Mouse (Mus musculus) megakaryocyte-erythroid progenitor cell, adult 5-6 weeks (primary cell): ENCODE results near the gene Tnk2. TPM values are rescaled to one million over a fixed set of nuclear protein-coding genes. Genes with fewer than 3 reads are reported as not detected.
A peak's percentile ranks its signal among the peaks of the same experiment; 100 is the strongest.

ENCODE experiments used
- ATAC-seq: replicated peaks from 2 replicates; pipeline ENCODE4 v1.8.0; 2016; ENCODE audit warnings: mild to moderate bottlenecking, inconsistent platforms; ENCODE audit not compliant: severe bottlenecking, poor library complexity, low FRiP score, low TSS enrichment
- total RNA-seq, 2 experiments: library from RNA; stranded (forward) in 1 of 2; stranded (reverse) in 1 of 2; fragments of 200-1000, 215-1000 nt in 1 of 2; fragments of >200 nt in 1 of 2; fragmentation: Nextera tagmentation in 1 of 2; gene quantifications; 2 replicates each; pipeline ENCODE4 v1.2.3; 2014 to 2017

Gene Tnk2
- total RNA-seq, 2 experiments from 2014 or later, result 27.7 to 45.7 TPM

GRCm38 (mm10) chr16:32656321-32656720 is 12.6 kb downstream of the Tnk2 start:
- ATAC-seq, result no peak

- ATAC-seq, result no peak
Observed at GRCm38 (mm10) chr16:32656794-32657193, 13.1 kb downstream of the Tnk2 start.

DNA sequence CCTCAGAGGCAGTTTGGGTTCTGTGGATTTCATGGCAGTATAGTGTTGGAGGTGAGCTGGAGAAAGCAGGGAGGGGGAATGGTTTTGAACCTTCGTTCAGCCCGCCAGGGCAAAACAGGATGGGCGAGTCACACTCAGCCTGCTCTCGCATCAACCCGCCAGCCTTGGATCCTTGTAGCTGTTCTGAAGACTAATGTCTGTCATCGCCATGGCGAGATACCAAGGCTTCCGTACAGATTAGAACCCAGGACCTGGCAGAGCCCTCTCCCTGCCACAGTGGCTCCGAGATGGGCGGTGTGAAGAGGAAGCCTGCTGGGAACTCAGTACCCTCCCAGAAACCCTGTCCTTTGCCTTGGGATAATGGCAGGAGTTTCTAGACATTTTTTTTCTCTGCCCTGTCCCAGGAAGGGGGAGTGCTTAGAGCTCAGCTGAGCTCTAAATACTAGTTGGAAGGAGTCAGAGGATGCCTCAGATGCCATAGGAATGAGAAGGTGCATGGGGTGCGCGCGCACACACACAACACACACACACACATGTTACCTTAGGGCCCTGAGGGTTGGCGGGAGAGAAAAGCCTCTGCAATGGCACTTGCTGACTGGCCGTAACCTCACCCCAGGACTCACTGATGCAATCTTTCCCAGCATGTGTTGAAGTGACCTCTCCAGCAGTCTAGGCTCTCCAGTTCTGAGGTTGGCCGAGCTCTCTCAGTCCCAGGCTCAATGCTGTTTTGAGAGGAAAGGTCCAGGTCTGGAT is 14.0 kb downstream of the Tnk2 start:
- ATAC-seq, result no peak

DNA sequence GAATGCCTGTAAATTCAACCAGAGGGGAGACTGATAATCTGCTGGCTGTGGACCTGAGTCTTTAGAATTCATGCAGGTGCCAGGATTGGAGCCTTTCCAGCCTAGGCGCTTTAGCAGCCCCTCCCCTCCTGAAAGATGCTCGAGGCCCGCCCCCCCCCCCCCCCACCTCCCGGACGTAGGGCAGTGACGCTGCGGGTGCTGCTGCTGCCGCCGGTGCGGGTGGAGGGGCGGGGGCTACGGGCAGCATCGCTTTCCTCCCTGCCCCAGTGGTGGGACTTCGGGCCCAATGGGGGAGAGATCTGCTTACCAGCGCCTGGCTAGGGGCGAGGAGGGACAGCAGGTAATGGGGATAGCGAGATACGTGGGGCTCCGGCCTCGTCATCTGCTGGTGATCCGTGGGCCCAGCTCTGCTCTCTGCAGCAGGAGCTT is 15.1 kb downstream of the Tnk2 start:
- peak; percentile 50; the same call in 1 of the 2 replicates for ATAC-seq

- no peak for ATAC-seq
Observed at GRCm38 (mm10) chr16:32659385-32659784, 15.7 kb downstream of the Tnk2 start.

- ATAC-seq, result no peak
Observed at GRCm38 (mm10) chr16:32660095-32660494, 16.4 kb downstream of the Tnk2 start.

- ATAC-seq, result no peak
Observed at GRCm38 (mm10) chr16:32660557-32661321, 17.1 kb downstream of the Tnk2 start.

DNA sequence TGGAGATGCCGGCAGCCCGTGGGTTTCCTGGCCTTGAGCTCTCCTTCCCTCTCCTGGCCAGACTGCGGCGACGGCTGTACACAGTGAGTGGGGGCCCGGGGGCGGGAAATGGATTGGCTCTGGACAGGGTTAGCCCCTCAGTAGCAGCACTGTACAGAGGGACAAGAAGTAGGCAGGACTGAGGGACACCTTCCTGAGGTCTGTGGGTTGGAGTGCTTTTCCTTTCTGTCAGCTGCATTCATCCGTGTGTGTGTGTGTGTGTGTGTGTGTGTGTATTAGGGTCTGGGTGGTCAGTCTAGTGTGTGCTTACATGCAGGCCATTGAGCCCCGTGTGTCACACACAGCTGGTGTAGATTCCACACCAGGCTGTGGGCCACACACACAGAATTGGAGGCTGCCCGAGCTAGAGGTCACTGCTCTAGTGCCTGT is 17.8 kb downstream of the Tnk2 start:
- no peak for ATAC-seq

- ATAC-seq, result no peak
Observed at GRCm38 (mm10) chr16:32662372-32662771, 18.7 kb downstream of the Tnk2 start.

DNA sequence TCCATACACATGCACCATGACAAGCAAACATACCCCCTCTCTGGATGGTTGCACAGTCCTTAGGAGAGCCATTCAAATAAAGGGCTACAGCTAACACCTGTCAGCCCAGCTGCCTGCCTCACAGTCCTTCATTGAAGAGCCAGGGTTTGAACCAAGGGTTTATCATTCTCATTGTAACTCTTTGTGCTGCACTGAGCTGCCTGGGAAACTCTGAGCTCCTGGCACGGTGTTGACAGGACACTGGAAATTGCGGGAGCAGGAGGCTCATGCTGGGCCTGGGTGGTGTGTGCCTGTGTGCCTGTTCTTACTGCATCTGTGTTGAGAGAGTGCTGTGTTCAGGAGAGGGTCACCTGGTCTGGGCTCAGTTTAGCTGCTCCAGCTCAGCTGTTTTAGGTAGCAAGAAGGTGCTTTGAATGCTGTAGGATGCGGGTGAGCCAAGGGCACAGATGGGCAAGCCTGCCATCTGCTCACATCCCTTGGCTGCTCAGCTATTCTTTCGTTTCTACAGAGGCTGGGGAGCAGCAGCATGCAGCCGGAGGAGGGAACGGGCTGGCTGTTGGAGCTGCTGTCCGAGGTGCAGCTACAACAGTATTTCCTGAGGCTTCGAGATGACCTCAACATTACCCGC is 19.7 kb downstream of the Tnk2 start:
- ATAC-seq, result no peak

DNA sequence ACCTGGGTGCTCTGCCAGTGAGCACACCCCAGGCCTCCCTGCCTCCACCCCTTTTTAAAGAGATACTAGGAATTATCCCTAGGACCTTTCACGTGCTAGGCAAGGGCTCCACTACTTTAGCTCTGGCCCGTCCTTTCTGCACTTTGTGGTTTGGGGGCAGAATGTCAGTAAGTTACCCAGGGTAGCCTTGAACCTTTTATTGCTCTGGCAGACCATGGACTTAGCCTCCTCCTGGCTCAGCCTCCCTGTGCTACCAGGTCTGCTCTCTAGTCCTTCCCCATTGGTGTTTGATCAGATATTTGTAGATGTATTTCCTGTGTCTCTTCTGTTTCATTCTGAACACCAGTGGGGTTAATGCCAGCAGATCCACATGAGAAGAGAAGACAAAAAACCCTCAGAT is 20.5 kb downstream of the Tnk2 start:
- ATAC-seq, result no peak

- peak; percentile 89 for ATAC-seq
Observed at GRCm38 (mm10) chr16:32665851-32666665, 22.4 kb downstream of the Tnk2 start.

- no peak for ATAC-seq
Observed at GRCm38 (mm10) chr16:32666671-32667551, 23.2 kb downstream of the Tnk2 start.

DNA sequence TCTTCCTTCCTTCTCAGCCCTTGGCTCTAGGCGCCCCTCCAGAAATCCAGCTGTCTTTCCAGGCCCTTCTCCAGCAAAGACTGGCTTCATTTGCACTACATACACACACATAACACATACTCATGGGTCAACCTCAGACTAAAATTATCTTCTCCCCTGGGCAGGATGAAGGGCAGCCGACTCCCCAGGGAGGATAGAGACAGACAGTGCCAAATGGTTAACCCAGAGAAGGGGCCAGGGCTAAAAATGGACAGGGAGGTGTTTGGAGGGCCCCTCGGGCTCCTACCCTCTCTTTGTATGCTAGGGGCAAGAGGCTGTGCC is 23.8 kb downstream of the Tnk2 start:
- no peak for ATAC-seq

DNA sequence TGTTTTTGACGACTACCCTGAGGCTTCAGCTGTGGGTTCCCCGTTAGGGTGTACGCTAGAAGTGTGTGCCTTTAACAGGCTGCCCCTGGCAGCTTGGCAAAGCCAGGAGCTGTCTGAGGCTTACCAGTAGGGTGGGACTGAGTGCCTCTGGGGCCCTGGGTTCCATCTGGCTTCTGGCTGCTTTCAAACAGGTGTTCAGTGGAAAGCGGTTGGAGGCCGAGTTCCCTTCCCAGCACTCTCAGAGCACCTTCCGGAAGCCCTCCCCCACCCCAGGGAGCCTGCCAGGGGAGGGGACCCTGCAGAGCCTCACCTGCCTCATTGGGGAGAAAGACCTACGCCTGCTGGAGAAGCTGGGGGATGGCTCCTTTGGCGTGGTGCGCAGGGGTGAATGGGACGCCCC is 24.4 kb downstream of the Tnk2 start:
- no peak for ATAC-seq

GRCm38 (mm10) chr16:32668472-32668871 is 24.8 kb downstream of the Tnk2 start:
- ATAC-seq, result no peak

- no peak for ATAC-seq
Observed at GRCm38 (mm10) chr16:32669243-32669642, 25.6 kb downstream of the Tnk2 start.

- ATAC-seq, result peak; percentile 41
Observed at GRCm38 (mm10) chr16:32670354-32671124, 26.9 kb downstream of the Tnk2 start.
